ENCODE assay signal across 12 mouse cellular contexts in genomic region chr2:48381481-48382075, GRCm38 (mm10).
DNase-seq lines count a peak whose midpoint lies in the region; ATAC-seq and TF ChIP-seq lines count a peak whose summit lies in the region.
"Had no signal": no experiment of that assay in that cellular context is flagged by ENCODE, and none has a peak within 500 bp of the region (broad histone marks: within the 10 kb centered on the region; RNA-seq: fewer than 3 reads in every experiment).

No protein-coding gene starts in this region.

- peak; percentile 54; the same call in 1 of the 2 replicates for TF ChIP-seq EP300 in CH12.LX (IDR thresholded peaks at IDR 0.05; ENCODE audit: low read length)
- TF ChIP-seq EP300 in lung, postnatal 0 days (IDR thresholded peaks at IDR 0.05), result no peak

- dilution Hi-C loops in CH12.LX (cut with MboI; ENCODE audit: extremely low pct_ligation_motif_present, extremely low pct_unique_long_range_greater_than_20kb, low sequenced_read_pairs), result no loop called here

- no peak for TF ChIP-seq CTCF in CH12.LX (conservative IDR thresholded peaks at IDR 0.05 in 1 of 2, IDR thresholded peaks at IDR 0.05 in 1 of 2; ENCODE audit: low read depth in 2 of 2, low read length in 2 of 2)
- TF ChIP-seq CTCF in lung, postnatal 0 days (IDR thresholded peaks at IDR 0.05), result no peak

- H3K9me3 ChIP-seq in heart, embryonic 16.5 days (replicated peaks; ENCODE audit: control insufficient read depth, low read length), result no peaks in the 10 kb centered on the region
- no peaks in the 10 kb centered on the region for H3K9me3 ChIP-seq in heart, embryonic 10.5 days
- H3K9me3 ChIP-seq in CH12.LX (replicated peaks; ENCODE audit: low read length), result no peaks in the 10 kb centered on the region
- H3K9me3 ChIP-seq in lung, postnatal 0 days (ENCODE audit: low read length), result no peaks in the 10 kb centered on the region
- H3K9me3 ChIP-seq in hindbrain, embryonic 11.5 days (ENCODE audit: control insufficient read depth, low read length), result no peaks in the 10 kb centered on the region
- H3K9me3 ChIP-seq in forebrain, embryonic 11.5 days (ENCODE audit: control insufficient read depth, low read length), result no peaks in the 10 kb centered on the region
- H3K9me3 ChIP-seq: embryonic facial prominence, embryonic 12.5 days; liver, embryonic 13.5 days had no signal

- no peak for TF ChIP-seq RAD21 in CH12.LX (IDR thresholded peaks at IDR 0.05; ENCODE audit: low read depth, low read length)

- ATAC-seq in heart, embryonic 16.5 days (replicated peaks; ENCODE audit: extremely low read depth, insufficient read depth, low FRiP score), result no peak
- peak; percentile 42 to 51; a peak in 2 of 4 replicates for ATAC-seq in hematopoietic stem cell, adult 5-6 weeks (replicated peaks in 1 of 2; ENCODE audit: insufficient read depth in 1 of 2, low FRiP score in 2 of 2, low TSS enrichment in 1 of 2, low read depth in 1 of 2, poor library complexity in 2 of 2, severe bottlenecking in 2 of 2)
- no peak for ATAC-seq in lung, postnatal 0 days
- no peak for ATAC-seq in hindbrain, embryonic 11.5 days (ENCODE audit: low FRiP score)
- no peak for ATAC-seq in frontal cortex, adult (ENCODE audit: low TSS enrichment)
- no peak for ATAC-seq in forebrain, embryonic 11.5 days (replicated peaks; ENCODE audit: low FRiP score)

- no peak overlapping the region for H3K4me3 ChIP-seq in heart, embryonic 16.5 days (ENCODE audit: low read length)
- H3K4me3 ChIP-seq in heart, embryonic 10.5 days, result no peak overlapping the region
- no peak overlapping the region for H3K4me3 ChIP-seq in CH12.LX (replicated peaks in 1 of 3; ENCODE audit: low read depth in 2 of 3, low read length in 2 of 3, poor library complexity in 1 of 3)
- H3K4me3 ChIP-seq in lung, postnatal 0 days (ENCODE audit: low read depth, low read length), result no peak overlapping the region
- H3K4me3 ChIP-seq in hindbrain, embryonic 11.5 days (ENCODE audit: low read depth, low read length), result no peak overlapping the region
- H3K4me3 ChIP-seq in forebrain, embryonic 11.5 days (ENCODE audit: low read depth, low read length), result no peak overlapping the region
- H3K4me3 ChIP-seq: embryonic facial prominence, embryonic 12.5 days; liver, embryonic 13.5 days had no signal

- WGBS in heart, embryonic 16.5 days, result 68% methylated on average over 14 of the region's 14 CpGs
- WGBS in heart, embryonic 10.5 days, result 88% methylated on average over 14 of the region's 14 CpGs
- WGBS in lung, postnatal 0 days, result 41% methylated on average over 14 of the region's 14 CpGs
- 88% methylated on average over 14 of the region's 14 CpGs for WGBS in hindbrain, embryonic 11.5 days
- WGBS in forebrain, embryonic 11.5 days, result 92% methylated on average over 14 of the region's 14 CpGs

- H3K4me2 ChIP-seq in heart, embryonic 16.5 days (ENCODE audit: low read depth, low read length), result peak overlapping the region; percentile 25; the same call in 1 of the 2 replicates
- peak overlapping the region; percentile 74; the same call in 1 of the 2 replicates for H3K4me2 ChIP-seq in CH12.LX (ENCODE audit: insufficient read depth, low read depth, poor library complexity, severe bottlenecking)
- H3K4me2 ChIP-seq in lung, postnatal 0 days (replicated peaks; ENCODE audit: low read depth, low read length), result peak overlapping the region; percentile 19
- H3K4me2 ChIP-seq in hindbrain, embryonic 11.5 days (replicated peaks; ENCODE audit: low read depth, low read length), result no peak overlapping the region
- H3K4me2 ChIP-seq in forebrain, embryonic 11.5 days (ENCODE audit: low read depth, low read length, severe bottlenecking), result no peak overlapping the region
- H3K4me2 ChIP-seq: embryonic facial prominence, embryonic 12.5 days; liver, embryonic 13.5 days had no signal

- TF ChIP-seq POLR2A in CH12.LX (IDR thresholded peaks at IDR 0.05; ENCODE audit: low read depth, low read length), result no peak

- no peak for DNase-seq in heart, embryonic 10.5 days (ENCODE audit: low spot score)
- DNase-seq in CH12.LX (ENCODE audit: extremely low read depth), result peak; percentile 26
- peak; percentile 43 for DNase-seq in lung, postnatal 0 days (ENCODE audit: low spot score)
- no peak for DNase-seq in hindbrain, embryonic 11.5 days (ENCODE audit: low spot score)
- no peak for DNase-seq in forebrain, embryonic 11.5 days (ENCODE audit: low spot score)
- DNase-seq: cerebellum, adult 11 months; liver, embryonic 13.5 days; midbrain, embryonic 14.5 days had no signal

- no peaks in the 10 kb centered on the region for H3K27me3 ChIP-seq in heart, embryonic 16.5 days (ENCODE audit: control insufficient read depth, insufficient read depth, low read length)
- no peaks in the 10 kb centered on the region for H3K27me3 ChIP-seq in heart, embryonic 10.5 days (ENCODE audit: insufficient read depth, poor library complexity, severe bottlenecking)
- no peaks in the 10 kb centered on the region for H3K27me3 ChIP-seq in CH12.LX (replicated peaks)
- no peaks in the 10 kb centered on the region for H3K27me3 ChIP-seq in lung, postnatal 0 days (replicated peaks; ENCODE audit: insufficient read depth, low read length)
- no peaks in the 10 kb centered on the region for H3K27me3 ChIP-seq in hindbrain, embryonic 11.5 days (ENCODE audit: control insufficient read depth, insufficient read depth, low read length)
- H3K27me3 ChIP-seq in forebrain, embryonic 11.5 days (ENCODE audit: control insufficient read depth, insufficient read depth, low read length), result no peaks in the 10 kb centered on the region
- H3K27me3 ChIP-seq: embryonic facial prominence, embryonic 12.5 days; liver, embryonic 13.5 days had no signal

- peak overlapping the region; percentile 39 for H3K27ac ChIP-seq in heart, embryonic 16.5 days (ENCODE audit: low read length)
- H3K27ac ChIP-seq in heart, embryonic 10.5 days, result no peak overlapping the region
- no peak overlapping the region for H3K27ac ChIP-seq in CH12.LX (ENCODE audit: insufficient read depth, low read depth)
- H3K27ac ChIP-seq in lung, postnatal 0 days (ENCODE audit: low read length), result no peak overlapping the region; the same call in 1 of the 2 replicates
- no peak overlapping the region for H3K27ac ChIP-seq in hindbrain, embryonic 11.5 days (ENCODE audit: low read depth, low read length)
- no peak overlapping the region for H3K27ac ChIP-seq in forebrain, embryonic 11.5 days (ENCODE audit: low read depth, low read length)
- H3K27ac ChIP-seq: embryonic facial prominence, embryonic 12.5 days; liver, embryonic 13.5 days had no signal

- H3K4me1 ChIP-seq in heart, embryonic 16.5 days (ENCODE audit: control insufficient read depth, insufficient read depth, low read length), result peaks cover 12% of the 10 kb centered on the region
- H3K4me1 ChIP-seq in heart, embryonic 10.5 days, result peaks cover 8% of the 10 kb centered on the region; the same call in 1 of the 2 replicates
- peaks cover 0 to 4% of the 10 kb centered on the region in 2 experiments; a peak in 1 of 4 replicates for H3K4me1 ChIP-seq in CH12.LX (ENCODE audit: control insufficient read depth in 1 of 2, insufficient read depth in 2 of 2)
- H3K4me1 ChIP-seq in lung, postnatal 0 days (ENCODE audit: insufficient read depth, low read depth, low read length), result no peaks in the 10 kb centered on the region; the same call in 1 of the 2 replicates
- H3K4me1 ChIP-seq in hindbrain, embryonic 11.5 days (replicated peaks; ENCODE audit: control insufficient read depth, insufficient read depth, low read length), result no peaks in the 10 kb centered on the region
- no peaks in the 10 kb centered on the region for H3K4me1 ChIP-seq in forebrain, embryonic 11.5 days (replicated peaks; ENCODE audit: control insufficient read depth, insufficient read depth, low read length)
- H3K4me1 ChIP-seq: embryonic facial prominence, embryonic 12.5 days; liver, embryonic 13.5 days had no signal

- H3K79me2 ChIP-seq in CH12.LX (replicated peaks; ENCODE audit: control insufficient read depth, extremely low read depth, insufficient read depth, poor library complexity, severe bottlenecking), result no peaks in the 10 kb centered on the region

- in situ Hi-C loops in CH12.LX (cut with MboI; ENCODE audit: low pct_ligation_motif_present, low pct_unique_long_range_greater_than_20kb, low sequenced_read_pairs), result no loop called here

- H3K9ac ChIP-seq in heart, embryonic 16.5 days (ENCODE audit: low read length), result no peak overlapping the region
- H3K9ac ChIP-seq in CH12.LX (ENCODE audit: insufficient read depth, low read depth), result no peak overlapping the region; the same call in 1 of the 2 replicates
- H3K9ac ChIP-seq in lung, postnatal 0 days (replicated peaks; ENCODE audit: low read depth), result no peak overlapping the region
- H3K9ac ChIP-seq in hindbrain, embryonic 11.5 days (ENCODE audit: low read depth, low read length), result no peak overlapping the region
- H3K9ac ChIP-seq in forebrain, embryonic 11.5 days (ENCODE audit: low read length), result no peak overlapping the region
- H3K9ac ChIP-seq: embryonic facial prominence, embryonic 12.5 days; liver, embryonic 13.5 days had no signal

- no peaks in the 10 kb centered on the region for H3K36me3 ChIP-seq in heart, embryonic 16.5 days (ENCODE audit: control insufficient read depth, insufficient read depth)
- H3K36me3 ChIP-seq in heart, embryonic 10.5 days, result no peaks in the 10 kb centered on the region
- no peaks in the 10 kb centered on the region for H3K36me3 ChIP-seq in CH12.LX (replicated peaks in 1 of 2; ENCODE audit: control insufficient read depth in 1 of 2, insufficient read depth in 1 of 2, low read length in 1 of 2)
- no peaks in the 10 kb centered on the region for H3K36me3 ChIP-seq in lung, postnatal 0 days (ENCODE audit: insufficient read depth, low read length)
- no peaks in the 10 kb centered on the region for H3K36me3 ChIP-seq in hindbrain, embryonic 11.5 days (ENCODE audit: control insufficient read depth, insufficient read depth, low read length)
- no peaks in the 10 kb centered on the region for H3K36me3 ChIP-seq in forebrain, embryonic 11.5 days (ENCODE audit: control insufficient read depth, insufficient read depth, low read length)
- H3K36me3 ChIP-seq: embryonic facial prominence, embryonic 12.5 days; liver, embryonic 13.5 days had no signal

TF ChIP-seq in CH12.LX, 34 proteins besides CTCF, POLR2A, EP300 and RAD21:
- no peak for TF ChIP-seq ZNF384 (IDR thresholded peaks at IDR 0.05; ENCODE audit: low read depth, low read length)
- 0 out of 2 replicates have a peak, but pooled peaks have one; percentile 35 for TF ChIP-seq MEF2A (IDR thresholded peaks at IDR 0.05; ENCODE audit: borderline replicate concordance, low read depth, low read length)
- 0 out of 2 replicates have a peak, but pooled peaks have one; percentile 18 for TF ChIP-seq ETS1 (conservative IDR thresholded peaks at IDR 0.05; ENCODE audit: low read depth, low read length)
- 0 out of 2 replicates have a peak, but pooled peaks have one; percentile 31 for TF ChIP-seq BHLHE40 (IDR thresholded peaks at IDR 0.05; ENCODE audit: low read depth, low read length)
- TF ChIP-seq USF2 (conservative IDR thresholded peaks at IDR 0.05; ENCODE audit: low read depth, low read length), result no peak
- no peak for TF ChIP-seq SIN3A (IDR thresholded peaks at IDR 0.05; ENCODE audit: low read length)
- TF ChIP-seq IRF4 (IDR thresholded peaks at IDR 0.05; ENCODE audit: low read depth, low read length), result peak; percentile 62; the same call in 1 of the 2 replicates
- TF ChIP-seq MXI1 (IDR thresholded peaks at IDR 0.05; ENCODE audit: low read depth, low read length), result no peak

Comparison
In these comparisons a context has a peak if more than half of its experiments do, and no peak if none do; other contexts are left out.
1. ATAC-seq: peak in hematopoietic stem cell, adult 5-6 weeks (2 of 2); none in heart, embryonic 16.5 days (single experiment), lung, postnatal 0 days (single experiment), hindbrain, embryonic 11.5 days (single experiment), frontal cortex, adult (single experiment) and forebrain, embryonic 11.5 days (single experiment).
2. H3K4me2 ChIP-seq: peak in heart, embryonic 16.5 days (single experiment), CH12.LX (single experiment) and lung, postnatal 0 days (single experiment); none in hindbrain, embryonic 11.5 days (single experiment) and forebrain, embryonic 11.5 days (single experiment).
3. DNase-seq: peak in CH12.LX (single experiment) and lung, postnatal 0 days (single experiment); none in heart, embryonic 10.5 days (single experiment), hindbrain, embryonic 11.5 days (single experiment) and forebrain, embryonic 11.5 days (single experiment).